12 mouse cellular contexts compared by ENCODE assay signal in genomic region chr7:112304382-112304781, GRCm38 (mm10).
A peak's percentile ranks its signal among the peaks of the same experiment; 100 is the strongest.
DNase-seq lines count a peak whose midpoint lies in the region; ATAC-seq and TF ChIP-seq lines count a peak whose summit lies in the region.
"Had no signal": no experiment of that assay in that cellular context is flagged by ENCODE, and none has a peak within 500 bp of the region (broad histone marks: within the 10 kb centered on the region; RNA-seq: fewer than 3 reads in every experiment).

No protein-coding gene starts in this region.

- WGBS in midbrain, postnatal 0 days: 75% methylated on average over 8 of the region's 8 CpGs
- 72% methylated on average over 8 of the region's 8 CpGs for WGBS in midbrain, embryonic 15.5 days
- 43% methylated on average over 8 of the region's 8 CpGs for WGBS in limb, embryonic 14.5 days
- whole genome bisulfite sequencing in midbrain, embryonic 13.5 days: 80% methylated on average over 8 of the region's 8 CpGs

- TF ChIP-seq POLR2A in limb, embryonic 14.5 days (IDR thresholded peaks at IDR 0.05; ENCODE audit: borderline replicate concordance, extremely low read depth, insufficient read depth, insufficient read length): no peak

- no peak overlapping the region for H3K9ac ChIP-seq in midbrain, postnatal 0 days (replicated peaks; ENCODE audit: low read length, poor library complexity, severe bottlenecking)
- H3K9ac ChIP-seq in midbrain, embryonic 15.5 days: no peak overlapping the region
- H3K9ac ChIP-seq in limb, embryonic 14.5 days (ENCODE audit: low read depth, low read length, severe bottlenecking): no peak overlapping the region
- no peak overlapping the region for H3K9ac ChIP-seq in midbrain, embryonic 13.5 days (replicated peaks)
- H3K9ac ChIP-seq: embryonic facial prominence, embryonic 13.5 days; hindbrain, embryonic 15.5 days; liver, embryonic 15.5 days had no signal

- no peaks in the 10 kb centered on the region for H3K36me3 ChIP-seq in midbrain, postnatal 0 days (ENCODE audit: insufficient read depth, low read length)
- H3K36me3 ChIP-seq in midbrain, embryonic 15.5 days (replicated peaks): no peaks in the 10 kb centered on the region
- H3K36me3 ChIP-seq in limb, embryonic 14.5 days (ENCODE audit: control insufficient read depth, insufficient read depth, low read length): no peaks in the 10 kb centered on the region
- no peaks in the 10 kb centered on the region for H3K36me3 ChIP-seq in midbrain, embryonic 13.5 days
- H3K36me3 ChIP-seq: embryonic facial prominence, embryonic 13.5 days; hindbrain, embryonic 15.5 days; liver, embryonic 15.5 days had no signal

- no peaks in the 10 kb centered on the region for H3K4me1 ChIP-seq in midbrain, postnatal 0 days (ENCODE audit: insufficient read depth, low read length)
- no peaks in the 10 kb centered on the region for H3K4me1 ChIP-seq in midbrain, embryonic 15.5 days
- H3K4me1 ChIP-seq in limb, embryonic 14.5 days (ENCODE audit: control insufficient read depth, insufficient read depth, low read length): peaks cover 9% of the 10 kb centered on the region; the same call in 1 of the 2 replicates
- H3K4me1 ChIP-seq in midbrain, embryonic 13.5 days (replicated peaks): 0 out of 2 replicates have a peak, but pooled peaks cover 2% of the 10 kb centered on the region

- H3K27me3 ChIP-seq in midbrain, postnatal 0 days (ENCODE audit: insufficient read depth, low read length): no peaks in the 10 kb centered on the region
- H3K27me3 ChIP-seq in midbrain, embryonic 15.5 days (replicated peaks): no peaks in the 10 kb centered on the region
- no peaks in the 10 kb centered on the region for H3K27me3 ChIP-seq in limb, embryonic 14.5 days (ENCODE audit: control insufficient read depth, insufficient read depth, low read length)
- no peaks in the 10 kb centered on the region for H3K27me3 ChIP-seq in midbrain, embryonic 13.5 days
- H3K27me3 ChIP-seq: embryonic facial prominence, embryonic 13.5 days; hindbrain, embryonic 15.5 days; liver, embryonic 15.5 days had no signal

- intact Hi-C loops in heart, postnatal 36 days (cut with DNase I): no loop called here
- intact Hi-C loops in left cerebral cortex, postnatal 10 days (cut with DNase I): no loop called here

- peak; percentile 96 for DNase-seq in heart, adult 11 months
- no peak for DNase-seq in heart, postnatal 36 days
- peak; percentile 52 for DNase-seq in midbrain, postnatal 0 days (ENCODE audit: low spot score)
- DNase-seq in cerebellum, adult 9-11 months: peak; percentile 74
- peak; percentile 69 for DNase-seq in limb, embryonic 14.5 days (ENCODE audit: low spot score)
- DNase-seq in left cerebral cortex, postnatal 10 days (ENCODE audit: extremely low spot score in 1 of 2, low spot score in 2 of 2): no peak

- no peak overlapping the region for H3K4me2 ChIP-seq in midbrain, postnatal 0 days (ENCODE audit: low read depth, low read length, poor library complexity, severe bottlenecking)
- H3K4me2 ChIP-seq in midbrain, embryonic 15.5 days: no peak overlapping the region
- no peak overlapping the region for H3K4me2 ChIP-seq in limb, embryonic 14.5 days (replicated peaks; ENCODE audit: low read depth, low read length, severe bottlenecking)
- H3K4me2 ChIP-seq in midbrain, embryonic 13.5 days (replicated peaks): no peak overlapping the region
- H3K4me2 ChIP-seq: embryonic facial prominence, embryonic 13.5 days; hindbrain, embryonic 15.5 days; liver, embryonic 15.5 days had no signal

- no peaks in the 10 kb centered on the region for H3K9me3 ChIP-seq in midbrain, postnatal 0 days (ENCODE audit: low read length)
- H3K9me3 ChIP-seq in midbrain, embryonic 15.5 days: no peaks in the 10 kb centered on the region
- no peaks in the 10 kb centered on the region for H3K9me3 ChIP-seq in limb, embryonic 14.5 days (ENCODE audit: control insufficient read depth, low read length)
- H3K9me3 ChIP-seq in midbrain, embryonic 13.5 days: no peaks in the 10 kb centered on the region
- H3K9me3 ChIP-seq: embryonic facial prominence, embryonic 13.5 days; hindbrain, embryonic 15.5 days; liver, embryonic 15.5 days had no signal

- H3K4me3 ChIP-seq in midbrain, postnatal 0 days (ENCODE audit: low read depth, low read length): no peak overlapping the region
- no peak overlapping the region for H3K4me3 ChIP-seq in midbrain, embryonic 15.5 days
- no peak overlapping the region for H3K4me3 ChIP-seq in limb, embryonic 14.5 days (replicated peaks; ENCODE audit: low read length)
- no peak overlapping the region for H3K4me3 ChIP-seq in midbrain, embryonic 13.5 days (replicated peaks)
- H3K4me3 ChIP-seq: embryonic facial prominence, embryonic 13.5 days; hindbrain, embryonic 15.5 days; liver, embryonic 15.5 days had no signal

- no peak for ATAC-seq in midbrain, postnatal 0 days (ENCODE audit: low FRiP score)
- ATAC-seq in midbrain, embryonic 15.5 days (replicated peaks): no peak
- peak; percentile 88 for ATAC-seq in limb, embryonic 14.5 days (ENCODE audit: low FRiP score, low read depth)
- ATAC-seq in midbrain, embryonic 13.5 days: no peak
- ATAC-seq: activated CD4-positive, CD25-positive, alpha-beta regulatory T cell, adult 4 months had no signal

- TF ChIP-seq CTCF in midbrain, postnatal 0 days (IDR thresholded peaks at IDR 0.05): no peak

- H3K27ac ChIP-seq in midbrain, postnatal 0 days (ENCODE audit: low read depth, low read length): no peak overlapping the region
- no peak overlapping the region for H3K27ac ChIP-seq in midbrain, embryonic 15.5 days
- no peak overlapping the region for H3K27ac ChIP-seq in limb, embryonic 14.5 days (replicated peaks; ENCODE audit: low read depth, low read length)
- H3K27ac ChIP-seq in midbrain, embryonic 13.5 days: no peak overlapping the region
- H3K27ac ChIP-seq: embryonic facial prominence, embryonic 13.5 days; hindbrain, embryonic 15.5 days; liver, embryonic 15.5 days had no signal

Comparison
In these comparisons a context has a peak if more than half of its experiments do, and no peak if none do; other contexts are left out.
1. DNase-seq: peak in heart, adult 11 months (single experiment), midbrain, postnatal 0 days (single experiment), cerebellum, adult 9-11 months (single experiment) and limb, embryonic 14.5 days (single experiment); none in heart, postnatal 36 days (0 of 2) and left cerebral cortex, postnatal 10 days (0 of 2).